Mouse (Mus musculus) myocyte (in vitro differentiated cells): ENCODE measurements around the gene Gm29776. TPM values are rescaled to one million over a fixed set of nuclear protein-coding genes. Genes with fewer than 3 reads are reported as not detected.
A peak's percentile ranks its signal among the peaks of the same experiment; 100 is the strongest.

ENCODE experiments used
- H3K27me3 ChIP-seq: one replicate; pipeline ENCODE4 v1.6.1; 2011; ENCODE audit not compliant: control insufficient read depth, insufficient read depth, insufficient read length
- H3K36me3 ChIP-seq: one replicate; pipeline ENCODE4 v1.6.1; 2011; ENCODE audit not compliant: control insufficient read depth, insufficient read depth
- H3K4me2 ChIP-seq: one replicate; pipeline ENCODE4 v1.6.1; 2011; ENCODE audit warnings: low read depth, control low read depth
- H3K4me3 ChIP-seq: one replicate; pipeline ENCODE4 v1.5.1; 2011; ENCODE audit warnings: mild to moderate bottlenecking, control low read depth, moderate library complexity
- H3K79me2 ChIP-seq: one replicate; pipeline ENCODE4 v1.6.1; 2011; ENCODE audit not compliant: control insufficient read depth, insufficient read depth
- H3ac ChIP-seq: one replicate; pipeline ENCODE4 v1.6.1; 2011; ENCODE audit not compliant: control insufficient read depth, insufficient read length
- CEBPB ChIP-seq: IDR thresholded peaks from 2 replicates; pipeline ENCODE4 v1.6.1; 2011; ENCODE audit warnings: mild to moderate bottlenecking, moderate library complexity; ENCODE audit not compliant: poor library complexity, insufficient read depth, severe bottlenecking
- E2F4 ChIP-seq: IDR thresholded peaks from one replicate; pipeline ENCODE4 v1.6.1; 2011; ENCODE audit warnings: mild to moderate bottlenecking, control low read depth, moderate library complexity; ENCODE audit not compliant: insufficient read depth
- MAX ChIP-seq: IDR thresholded peaks from one replicate; pipeline ENCODE4 v1.6.1; 2011; ENCODE audit warnings: low read depth, mild to moderate bottlenecking, control low read depth
- MYOD1 ChIP-seq, 3 experiments: IDR thresholded peaks; one replicate each; pipeline ENCODE4 v1.6.1; 2011; ENCODE audit warnings: control low read depth in 2 of 3, low read depth in 2 of 3, mild to moderate bottlenecking in 2 of 3, moderate library complexity in 1 of 3; ENCODE audit not compliant: insufficient read length in 2 of 3, control insufficient read depth in 1 of 3
- MYOG ChIP-seq, 3 experiments: IDR thresholded peaks; one replicate each; pipeline ENCODE4 v1.6.1; 2011; ENCODE audit warnings: control low read depth in 2 of 3, low read depth in 2 of 3, mild to moderate bottlenecking in 2 of 3; ENCODE audit not compliant: insufficient read length in 2 of 3, control insufficient read depth in 1 of 3, insufficient read depth in 1 of 3
- POLR2A ChIP-seq: IDR thresholded peaks from one replicate; pipeline ENCODE4 v1.6.1; 2011; ENCODE audit warnings: low read depth, mild to moderate bottlenecking, control low read depth, moderate library complexity; ENCODE audit not compliant: insufficient read length
- POLR2AphosphoS2 ChIP-seq: IDR thresholded peaks from one replicate; pipeline ENCODE4 v1.6.1; 2011; ENCODE audit warnings: low read depth, control low read depth; ENCODE audit not compliant: insufficient read length
- REST ChIP-seq: IDR thresholded peaks from one replicate; pipeline ENCODE4 v1.6.1; 2011; ENCODE audit warnings: mild to moderate bottlenecking, control low read depth, moderate library complexity; ENCODE audit not compliant: insufficient read depth, insufficient read length
- SRF ChIP-seq: IDR thresholded peaks from one replicate; pipeline ENCODE4 v1.6.1; 2011; ENCODE audit warnings: low read depth; ENCODE audit not compliant: control insufficient read depth, insufficient read length
- TCF12 ChIP-seq: IDR thresholded peaks from one replicate; pipeline ENCODE4 v1.6.1; 2011; ENCODE audit warnings: mild to moderate bottlenecking, control low read depth; ENCODE audit not compliant: poor library complexity, insufficient read depth, severe bottlenecking
- TCF3 ChIP-seq: IDR thresholded peaks from one replicate; pipeline ENCODE4 v1.6.1; 2011; ENCODE audit warnings: low read depth, control low read depth; ENCODE audit not compliant: insufficient read length
- USF1 ChIP-seq: IDR thresholded peaks from one replicate; pipeline ENCODE4 v1.6.1; 2011; ENCODE audit warnings: low read depth, mild to moderate bottlenecking, control low read depth, moderate library complexity
- polyA plus RNA-seq: library from polyadenylated mRNA; unstranded; fragments of >200 nt; fragmentation: generic; extraction: Trizol; gene quantifications from one replicate; pipeline ENCODE4 v1.2.1, GENCODE M21; 2012; ENCODE audit warnings: missing spikeins

Gene Gm29776
- polyA plus RNA-seq, 1 experiment = 0.04 TPM

DNA sequence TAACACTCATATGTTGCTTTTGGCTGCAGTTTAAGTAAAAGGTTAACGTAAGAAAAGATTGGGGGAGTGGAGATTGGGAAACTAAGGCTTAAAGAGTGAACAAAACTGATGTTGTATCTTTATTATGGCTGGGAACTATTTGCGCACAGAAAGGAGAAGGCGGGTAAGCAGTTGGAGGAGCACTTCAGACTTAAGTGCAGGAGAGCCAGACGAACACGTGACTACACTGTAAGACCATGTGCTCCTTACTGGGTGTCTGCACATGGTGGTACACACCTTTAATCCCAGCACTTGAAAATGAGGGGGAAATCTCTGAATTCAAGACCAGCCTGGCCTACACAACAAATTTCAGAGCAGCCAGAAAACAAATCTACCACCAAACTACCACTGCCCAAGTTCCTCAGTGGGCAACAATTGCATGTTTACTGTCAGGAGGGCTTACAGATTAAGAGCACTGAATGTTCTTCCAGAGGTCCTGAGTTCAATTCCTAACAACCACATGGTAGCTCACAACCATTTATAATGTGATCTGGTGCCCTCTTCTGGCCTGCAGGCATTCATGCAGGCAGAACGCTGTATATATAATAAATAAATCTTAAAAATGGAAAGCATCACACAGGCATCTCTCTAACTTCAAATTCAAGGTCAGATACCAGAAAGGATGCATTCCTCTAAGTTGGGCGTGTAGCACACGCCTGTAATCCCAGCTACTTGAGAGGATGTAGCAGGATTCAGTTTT lies 51.6 kb downstream of the Gm29776 start:
- peaks cover 51% of the 10 kb centered on the region for H3K36me3 ChIP-seq
- H3K27me3 ChIP-seq = no peaks in the 10 kb centered on the region
- no peak overlapping the region for H3ac ChIP-seq
- H3K79me2 ChIP-seq = peaks cover 12% of the 10 kb centered on the region
- no peak overlapping the region for H3K4me3 ChIP-seq
- no peak overlapping the region for H3K4me2 ChIP-seq
- TF ChIP-seq REST = no peak
- TF ChIP-seq CEBPB = no peak
- no peak for TF ChIP-seq USF1
- no peak for TF ChIP-seq MAX
- no peak for TF ChIP-seq MYOG (IDR thresholded peaks at IDR 0.05; ENCODE audit: control insufficient read depth in 1 of 3, insufficient read depth in 1 of 3, insufficient read length in 2 of 3, low read depth in 2 of 3)
- no peak for TF ChIP-seq POLR2AphosphoS2
- no peak for TF ChIP-seq TCF12

DNA sequence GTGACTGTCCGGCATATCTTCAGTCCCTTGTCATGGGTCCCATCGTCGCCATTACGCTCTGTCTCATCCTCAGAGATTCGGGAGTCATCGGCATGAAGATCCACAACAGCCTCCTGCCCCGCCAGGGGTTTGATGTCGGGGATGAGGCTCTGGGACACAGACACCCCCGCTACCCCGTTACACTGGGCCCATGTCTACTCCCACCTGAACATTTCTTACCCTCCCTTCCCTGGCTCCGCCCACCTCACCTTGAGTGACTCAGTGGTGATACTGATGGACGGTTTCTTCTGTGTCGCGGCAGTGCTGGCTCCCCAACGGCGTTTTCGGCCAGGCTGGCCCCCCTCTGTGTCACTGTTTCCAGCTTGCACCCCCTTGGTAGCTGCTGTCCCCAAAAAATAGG lies 52.2 kb downstream of the Gm29776 start:
- H3ac ChIP-seq = no peak overlapping the region
- no peak overlapping the region for H3K4me3 ChIP-seq
- H3K4me2 ChIP-seq = no peak overlapping the region
- peaks cover 8% of the 10 kb centered on the region for H3K79me2 ChIP-seq
- H3K36me3 ChIP-seq = peaks cover 51% of the 10 kb centered on the region
- no peaks in the 10 kb centered on the region for H3K27me3 ChIP-seq
- TF ChIP-seq MAX (no peak), E2F4 (no peak), POLR2AphosphoS2 (no peak), MYOG (IDR thresholded peaks at IDR 0.05; ENCODE audit: control insufficient read depth in 1 of 3, insufficient read depth in 1 of 3, insufficient read length in 2 of 3, low read depth in 2 of 3) (no peak), POLR2A (no peak), REST (no peak), TCF12 (no peak), TCF3 (no peak), SRF (no peak), USF1 (no peak), CEBPB (no peak), MYOD1 (IDR thresholded peaks at IDR 0.05; ENCODE audit: control insufficient read depth in 1 of 3, insufficient read length in 2 of 3, low read depth in 2 of 3) (no peak)

DNA sequence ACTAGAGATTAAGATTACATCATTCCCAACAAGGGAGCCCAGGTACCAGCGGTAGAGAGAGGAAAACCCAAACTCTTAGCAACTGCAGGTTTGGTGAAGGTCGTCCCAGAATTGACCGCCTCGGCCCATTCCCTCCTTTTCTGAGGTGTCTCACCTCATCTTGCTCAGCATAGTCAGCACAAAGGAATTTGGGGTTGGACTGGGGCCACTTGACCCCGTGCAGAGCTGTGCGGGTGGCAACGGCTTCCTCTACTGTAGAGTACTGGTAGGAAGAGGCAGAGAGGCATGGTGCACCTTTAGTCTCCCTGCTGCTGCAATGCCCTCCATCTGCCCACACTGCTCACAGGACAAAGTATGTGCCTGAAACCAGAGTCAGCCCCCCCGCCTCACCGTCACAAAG lies 54.3 kb downstream of the Gm29776 start:
- TF ChIP-seq E2F4 (no peak), POLR2AphosphoS2 (peak; percentile 19), CEBPB (no peak), SRF (no peak), MYOD1 (IDR thresholded peaks at IDR 0.05; ENCODE audit: control insufficient read depth in 1 of 3, insufficient read length in 2 of 3, low read depth in 2 of 3) (no peak), USF1 (no peak), TCF12 (no peak), MAX (no peak), POLR2A (peak; percentile 30)
- H3K4me3 ChIP-seq = no peak overlapping the region
- H3K79me2 ChIP-seq = peaks cover 8% of the 10 kb centered on the region
- H3K4me2 ChIP-seq = no peak overlapping the region
- H3K27me3 ChIP-seq = no peaks in the 10 kb centered on the region
- H3ac ChIP-seq = no peak overlapping the region
- H3K36me3 ChIP-seq = peaks cover 51% of the 10 kb centered on the region

DNA sequence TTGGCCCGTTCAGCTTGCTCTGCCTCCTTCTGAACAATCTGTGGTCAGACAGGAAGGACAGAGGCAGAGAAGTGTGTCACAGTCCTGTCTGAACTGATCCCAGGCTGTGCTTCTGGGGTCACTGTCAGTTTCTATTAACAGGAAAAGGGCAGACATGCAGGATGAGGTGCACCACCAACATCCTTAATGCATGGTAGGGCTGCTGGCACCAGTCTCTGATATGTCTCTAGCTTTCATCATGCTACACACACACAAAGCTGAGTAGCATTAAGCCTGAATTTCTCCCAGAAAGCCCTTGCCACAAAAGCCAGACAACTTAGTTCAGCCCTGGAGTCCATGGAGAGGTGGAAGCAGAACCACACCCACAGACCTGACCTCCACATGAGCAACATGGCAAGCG lies 55.6 kb downstream of the Gm29776 start:
- no peaks in the 10 kb centered on the region for H3K27me3 ChIP-seq
- TF ChIP-seq POLR2AphosphoS2 (no peak), CEBPB (peak; percentile 89; the same call in 1 of the 2 replicates)
- H3ac ChIP-seq = no peak overlapping the region
- H3K36me3 ChIP-seq = peaks cover 42% of the 10 kb centered on the region
- H3K4me2 ChIP-seq = no peak overlapping the region
- no peak overlapping the region for H3K4me3 ChIP-seq
- H3K79me2 ChIP-seq = no peaks in the 10 kb centered on the region

Other genes with a start within 250 kb of the Gm29776 start
- 81.8 TPM for gene Lrp10, start 234.7 kb downstream of the Gm29776 start, polyA plus RNA-seq
- gene Rem2, start 222.7 kb downstream of the Gm29776 start, polyA plus RNA-seq = 0.20 TPM
- gene Prmt5, start 181.3 kb downstream of the Gm29776 start, polyA plus RNA-seq = 140 TPM
- 23.5 TPM for gene Haus4, start 144.2 kb downstream of the Gm29776 start, polyA plus RNA-seq
- gene Ajuba, start 121.3 kb downstream of the Gm29776 start, polyA plus RNA-seq = 30.8 TPM
- 7.3 TPM for gene 4931414P19Rik, start 92.8 kb downstream of the Gm29776 start, polyA plus RNA-seq
- 416 TPM for gene Psmb5, start 80.8 kb downstream of the Gm29776 start, polyA plus RNA-seq
- not detected for gene Psmb11, start 77.4 kb downstream of the Gm29776 start, polyA plus RNA-seq
- not detected for gene Gm17606, start 57.9 kb downstream of the Gm29776 start, polyA plus RNA-seq
- gene Cdh24, start 57.5 kb downstream of the Gm29776 start, polyA plus RNA-seq = 4.3 TPM
- gene 1700123O20Rik, start 12.6 kb downstream of the Gm29776 start, polyA plus RNA-seq = 36.3 TPM
- 77.3 TPM for gene Acin1, start 11.9 kb downstream of the Gm29776 start, polyA plus RNA-seq
- gene Cebpe, start 13.3 kb upstream of the Gm29776 start, polyA plus RNA-seq = not detected
- not detected for gene Slc7a8, start 83.1 kb upstream of the Gm29776 start, polyA plus RNA-seq
- gene Rnf212b, start 115.3 kb upstream of the Gm29776 start, polyA plus RNA-seq = not detected
- 2.5 TPM for gene Homez, start 172.1 kb upstream of the Gm29776 start, polyA plus RNA-seq
- gene Ppp1r3e, start 178.7 kb upstream of the Gm29776 start, polyA plus RNA-seq = 0.71 TPM
- gene Bcl2l2, start 184.5 kb upstream of the Gm29776 start, polyA plus RNA-seq = 20.5 TPM
- gene Gm20521, start 184.6 kb upstream of the Gm29776 start, polyA plus RNA-seq = 0.47 TPM
- gene Pabpn1, start 193.7 kb upstream of the Gm29776 start, polyA plus RNA-seq = 70.6 TPM
- 0.92 TPM for gene Slc22a17, start 214.3 kb upstream of the Gm29776 start, polyA plus RNA-seq
- gene Efs, start 227.3 kb upstream of the Gm29776 start, polyA plus RNA-seq = 0.95 TPM
- 0.05 TPM for gene Il25, start 233.9 kb upstream of the Gm29776 start, polyA plus RNA-seq
- not detected for gene Cmtm5, start 237.4 kb upstream of the Gm29776 start, polyA plus RNA-seq